Mouse (Mus musculus): ENCODE measurements at regions not wholly inside any gene's neighbourhood (a gene's known extent, or its start where the extent isn't known, plus 50 kb on each side); places are given as distances from the start of the nearest gene placed in this dataset.

DNA sequence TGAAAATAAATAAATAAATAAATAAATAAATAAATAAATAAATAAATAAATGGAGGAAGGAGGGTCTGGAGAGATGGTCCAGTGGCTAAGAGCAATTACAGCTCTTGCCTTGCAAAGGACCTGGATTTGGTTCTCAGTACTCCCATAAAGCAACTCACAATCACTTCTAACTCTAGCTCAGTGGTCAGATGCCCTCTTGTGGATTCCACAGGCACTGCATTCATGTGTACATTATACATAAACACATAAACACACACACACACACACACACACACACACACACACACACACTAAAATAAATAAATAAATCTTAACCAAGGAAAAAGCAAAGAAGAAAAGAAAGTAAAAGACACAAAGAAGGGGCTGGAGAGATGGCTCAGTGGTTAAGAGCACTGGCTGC, 74.2 kb upstream of the Dhx40 start:
- no peaks in the 10 kb centered on the region for H3K27me3 ChIP-seq (replicated peaks; ENCODE audit: control insufficient read depth, insufficient read depth, low read length)
- no peak overlapping the region for H3K4me2 ChIP-seq (ENCODE audit: low read length)
- H3K9me3 ChIP-seq (ENCODE audit: control insufficient read depth, low read length), result no peaks in the 10 kb centered on the region
- H3K4me1 ChIP-seq (ENCODE audit: control insufficient read depth, insufficient read depth, low read depth, low read length), result no peaks in the 10 kb centered on the region
- ATAC-seq, result no peak
- no peak overlapping the region for H3K4me3 ChIP-seq (ENCODE audit: low read length)
- no peak overlapping the region for H3K27ac ChIP-seq (ENCODE audit: low read depth, low read length)
- H3K9ac ChIP-seq (ENCODE audit: low read depth, low read length), result no peak overlapping the region
- no peaks in the 10 kb centered on the region for H3K36me3 ChIP-seq (ENCODE audit: control insufficient read depth, insufficient read depth, low read length)

DNA sequence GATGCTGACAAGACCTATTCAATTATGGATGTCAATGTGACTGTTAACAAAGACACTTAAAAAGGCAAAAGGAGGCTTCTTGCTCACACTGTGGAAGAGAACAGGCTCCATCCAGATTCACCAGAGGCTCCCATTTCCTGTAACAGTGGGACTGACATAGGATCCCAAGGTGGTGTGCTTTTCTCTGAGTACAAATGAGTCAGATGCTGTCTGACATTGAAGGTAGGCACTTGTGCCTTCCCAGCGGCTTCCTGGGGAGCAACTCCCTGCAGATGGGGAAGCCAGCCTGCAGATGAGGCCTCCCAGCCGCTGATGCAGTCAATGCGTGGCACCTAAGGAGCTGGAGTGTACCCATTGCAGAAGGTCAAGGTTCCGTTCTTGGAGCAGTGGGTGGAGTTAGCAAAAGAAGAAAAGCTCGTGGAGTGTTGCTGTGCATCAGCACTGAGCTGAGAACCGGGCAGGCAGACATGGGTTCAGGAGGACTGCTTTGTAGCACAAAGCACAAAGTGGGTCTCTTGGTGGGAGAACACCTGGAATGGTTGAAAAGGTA, 71.9 kb upstream of the Dhx40 start:
- 66% methylated on average over 6 of the region's 6 CpGs for WGBS
- Histone ChIP-seq H3K4me1 (ENCODE audit: control insufficient read depth, insufficient read depth, low read depth, low read length) (peaks cover 3% of the 10 kb centered on the region; the same call in 1 of the 2 replicates), H3K4me3 (ENCODE audit: low read length) (no peak overlapping the region), H3K9me3 (ENCODE audit: control insufficient read depth, low read length) (no peaks in the 10 kb centered on the region), H3K27me3 (replicated peaks; ENCODE audit: control insufficient read depth, insufficient read depth, low read length) (no peaks in the 10 kb centered on the region), H3K4me2 (ENCODE audit: low read length) (no peak overlapping the region), H3K27ac (ENCODE audit: low read depth, low read length) (no peak overlapping the region), H3K36me3 (ENCODE audit: control insufficient read depth, insufficient read depth, low read length) (no peaks in the 10 kb centered on the region), H3K9ac (ENCODE audit: low read depth, low read length) (no peak overlapping the region)
- ATAC-seq, result no peak

DNA sequence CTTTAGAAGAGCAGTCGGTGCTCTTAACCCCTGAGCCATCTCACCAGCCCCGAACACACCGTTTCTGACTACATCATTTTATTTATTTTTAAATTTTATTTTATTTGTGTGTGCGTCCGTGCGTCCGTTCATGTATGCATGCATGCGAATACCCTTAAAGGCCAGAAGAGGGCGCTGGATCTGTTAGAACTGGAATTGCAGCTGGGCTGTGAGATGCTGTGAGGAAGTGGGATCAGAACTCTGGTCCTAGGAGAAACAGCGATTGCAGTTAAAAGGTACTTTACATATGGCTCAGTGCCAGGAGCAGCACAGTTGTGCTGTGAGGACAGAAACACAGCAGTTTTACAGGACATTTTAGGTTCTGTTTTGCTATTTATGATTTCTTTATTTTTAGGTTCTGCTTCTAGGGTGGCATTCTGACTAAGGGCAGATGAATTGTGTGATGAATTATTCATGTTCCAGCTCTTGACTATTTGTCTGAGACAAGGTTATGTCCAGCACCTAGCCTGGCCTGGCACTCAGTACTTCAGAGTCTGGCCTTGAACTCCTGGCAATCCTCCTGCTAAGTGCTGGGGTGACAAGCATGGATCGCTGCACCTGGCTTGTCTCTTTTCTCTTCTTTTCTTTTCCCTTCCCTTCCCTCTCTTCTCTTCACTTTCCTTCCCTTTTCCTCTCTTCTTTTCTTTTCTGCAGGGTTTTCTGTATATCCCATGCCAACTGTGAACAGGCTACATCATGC, 71.0 kb upstream of the Dhx40 start:
- no peaks in the 10 kb centered on the region for H3K36me3 ChIP-seq (ENCODE audit: control insufficient read depth, insufficient read depth, low read length)
- H3K4me1 ChIP-seq (ENCODE audit: control insufficient read depth, insufficient read depth, low read depth, low read length), result peaks cover 3% of the 10 kb centered on the region; the same call in 1 of the 2 replicates
- no peaks in the 10 kb centered on the region for H3K9me3 ChIP-seq (ENCODE audit: control insufficient read depth, low read length)
- no peaks in the 10 kb centered on the region for H3K27me3 ChIP-seq (replicated peaks; ENCODE audit: control insufficient read depth, insufficient read depth, low read length)
- H3K27ac ChIP-seq (ENCODE audit: low read depth, low read length), result no peak overlapping the region
- no peak overlapping the region for H3K9ac ChIP-seq (ENCODE audit: low read depth, low read length)
- no peak overlapping the region for H3K4me2 ChIP-seq (ENCODE audit: low read length)
- ATAC-seq, result no peak
- H3K4me3 ChIP-seq (ENCODE audit: low read length), result no peak overlapping the region
- 86% methylated on average over 11 of the region's 11 CpGs for WGBS

DNA sequence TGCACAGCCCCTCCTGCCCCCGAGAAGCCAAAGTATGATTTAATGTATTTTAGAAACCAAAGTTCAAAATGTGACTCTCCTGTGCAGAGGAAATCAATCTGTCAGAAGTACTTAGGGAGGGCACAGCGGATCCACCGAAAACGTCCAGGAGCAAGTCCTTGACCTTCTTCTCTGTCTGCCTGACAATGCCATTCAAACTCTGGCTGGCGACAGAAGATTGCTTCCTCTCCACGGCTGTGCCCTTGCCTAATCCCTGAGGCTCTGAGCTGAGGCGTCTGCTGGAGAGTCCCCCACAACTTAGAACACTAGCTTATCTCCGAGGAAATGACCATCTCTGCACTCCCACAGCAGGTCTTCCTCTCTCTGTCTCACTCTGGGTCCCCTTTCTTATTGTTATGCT, 69.0 kb upstream of the Dhx40 start:
- H3K4me3 ChIP-seq (ENCODE audit: low read length), result no peak overlapping the region
- no peaks in the 10 kb centered on the region for H3K36me3 ChIP-seq (ENCODE audit: control insufficient read depth, insufficient read depth, low read length)
- 44% methylated on average over 8 of the region's 8 CpGs for WGBS
- H3K4me1 ChIP-seq (ENCODE audit: control insufficient read depth, insufficient read depth, low read depth, low read length), result peaks cover 3% of the 10 kb centered on the region; the same call in 1 of the 2 replicates
- H3K27ac ChIP-seq (ENCODE audit: low read depth, low read length), result no peak overlapping the region
- no peaks in the 10 kb centered on the region for H3K27me3 ChIP-seq (replicated peaks; ENCODE audit: control insufficient read depth, insufficient read depth, low read length)
- no peak overlapping the region for H3K9ac ChIP-seq (ENCODE audit: low read depth, low read length)
- no peak for ATAC-seq
- H3K9me3 ChIP-seq (ENCODE audit: control insufficient read depth, low read length), result no peaks in the 10 kb centered on the region
- H3K4me2 ChIP-seq (ENCODE audit: low read length), result no peak overlapping the region

DNA sequence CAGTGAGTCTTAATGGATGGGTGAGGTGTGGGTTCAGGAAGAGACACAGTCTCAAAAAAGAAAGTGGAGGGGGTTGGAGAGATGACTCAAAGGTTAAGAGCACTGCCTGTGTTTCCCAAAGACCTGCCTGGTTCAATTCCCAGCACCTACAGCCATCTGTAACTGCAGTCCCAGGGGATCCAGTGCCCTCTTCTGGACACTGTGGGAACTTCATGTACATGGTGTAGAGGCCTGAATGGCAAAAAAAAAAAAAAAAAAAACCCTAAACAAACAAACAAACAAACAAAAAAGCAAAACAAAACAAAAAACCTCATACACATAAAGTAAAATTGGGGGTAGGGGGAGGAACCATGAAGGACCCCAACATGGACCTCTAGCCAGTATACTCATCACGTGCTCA, 68.2 kb upstream of the Dhx40 start:
- Histone ChIP-seq H3K4me3 (ENCODE audit: low read length) (no peak overlapping the region), H3K27ac (ENCODE audit: low read depth, low read length) (no peak overlapping the region), H3K36me3 (ENCODE audit: control insufficient read depth, insufficient read depth, low read length) (no peaks in the 10 kb centered on the region), H3K27me3 (replicated peaks; ENCODE audit: control insufficient read depth, insufficient read depth, low read length) (no peaks in the 10 kb centered on the region), H3K4me1 (ENCODE audit: control insufficient read depth, insufficient read depth, low read depth, low read length) (peaks cover 3% of the 10 kb centered on the region; the same call in 1 of the 2 replicates), H3K9ac (ENCODE audit: low read depth, low read length) (no peak overlapping the region), H3K4me2 (ENCODE audit: low read length) (no peak overlapping the region), H3K9me3 (ENCODE audit: control insufficient read depth, low read length) (no peaks in the 10 kb centered on the region)
- 85% methylated on average over 1 of the region's 1 CpGs for WGBS
- ATAC-seq, result no peak

DNA sequence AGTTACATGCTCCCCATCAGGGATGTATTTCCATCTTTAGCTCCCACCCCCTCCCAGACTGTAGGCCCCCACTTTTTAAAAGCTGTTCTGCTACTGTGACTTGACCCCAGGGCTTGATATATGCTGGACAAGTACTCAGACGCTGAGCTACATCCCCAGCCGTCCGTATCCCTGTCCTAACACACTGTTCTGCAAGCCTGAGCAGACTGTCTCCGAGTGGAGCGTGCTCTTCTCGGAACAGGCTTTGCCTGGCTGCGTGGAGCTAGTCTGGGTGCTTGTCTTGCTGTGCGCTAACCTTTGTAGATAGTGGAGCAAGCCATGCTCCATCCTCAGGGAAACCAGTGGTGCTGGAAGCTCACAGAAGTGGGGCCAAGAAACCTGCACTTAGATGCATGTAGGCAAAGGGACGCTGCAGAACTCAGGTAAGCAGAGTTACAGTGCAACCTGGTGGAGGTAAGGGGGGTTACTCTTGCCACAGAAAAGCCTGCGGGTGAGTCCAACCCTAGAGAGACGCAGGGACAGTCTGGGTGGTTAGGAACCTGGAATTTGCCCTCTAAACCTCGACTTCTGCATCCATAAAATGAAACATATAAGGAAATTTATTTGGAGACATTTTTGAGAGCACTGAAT, 67.2 kb upstream of the Dhx40 start:
- H3K4me2 ChIP-seq (ENCODE audit: low read length), result no peak overlapping the region
- H3K4me3 ChIP-seq (ENCODE audit: low read length), result no peak overlapping the region
- peak; percentile 73 for ATAC-seq
- H3K36me3 ChIP-seq (ENCODE audit: control insufficient read depth, insufficient read depth, low read length), result no peaks in the 10 kb centered on the region
- no peaks in the 10 kb centered on the region for H3K27me3 ChIP-seq (replicated peaks; ENCODE audit: control insufficient read depth, insufficient read depth, low read length)
- peak overlapping the region; percentile 29; the same call in 1 of the 2 replicates for H3K9ac ChIP-seq (ENCODE audit: low read depth, low read length)
- no peaks in the 10 kb centered on the region for H3K9me3 ChIP-seq (ENCODE audit: control insufficient read depth, low read length)
- 65% methylated on average over 12 of the region's 12 CpGs for WGBS
- H3K4me1 ChIP-seq (ENCODE audit: control insufficient read depth, insufficient read depth, low read depth, low read length), result peaks cover 3% of the 10 kb centered on the region; the same call in 1 of the 2 replicates
- H3K27ac ChIP-seq (ENCODE audit: low read depth, low read length), result peak overlapping the region; percentile 42; the same call in 1 of the 2 replicates

DNA sequence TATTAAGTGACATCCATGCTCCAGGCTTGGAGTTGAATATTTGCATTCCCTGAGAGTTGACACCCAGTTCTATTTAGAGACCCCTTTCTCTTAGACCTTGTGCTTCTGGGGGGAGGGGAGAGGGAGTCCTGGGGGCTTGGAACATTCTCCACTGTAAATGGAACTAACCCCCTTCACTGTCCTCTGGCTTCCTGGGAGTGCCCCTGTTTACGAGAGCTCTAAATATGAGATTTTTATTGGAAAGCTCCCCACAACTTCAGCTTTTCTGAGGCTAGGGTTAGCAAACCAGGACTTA, 65.8 kb upstream of the Dhx40 start:
- 54% methylated on average over 1 of the region's 1 CpGs for WGBS
- Histone ChIP-seq H3K9me3 (ENCODE audit: control insufficient read depth, low read length) (no peaks in the 10 kb centered on the region), H3K4me1 (ENCODE audit: control insufficient read depth, insufficient read depth, low read depth, low read length) (peaks cover 3% of the 10 kb centered on the region; the same call in 1 of the 2 replicates), H3K27me3 (replicated peaks; ENCODE audit: control insufficient read depth, insufficient read depth, low read length) (no peaks in the 10 kb centered on the region), H3K36me3 (ENCODE audit: control insufficient read depth, insufficient read depth, low read length) (no peaks in the 10 kb centered on the region), H3K4me2 (ENCODE audit: low read length) (no peak overlapping the region), H3K9ac (ENCODE audit: low read depth, low read length) (no peak overlapping the region), H3K27ac (ENCODE audit: low read depth, low read length) (no peak overlapping the region), H3K4me3 (ENCODE audit: low read length) (no peak overlapping the region)
- ATAC-seq, result no peak

DNA sequence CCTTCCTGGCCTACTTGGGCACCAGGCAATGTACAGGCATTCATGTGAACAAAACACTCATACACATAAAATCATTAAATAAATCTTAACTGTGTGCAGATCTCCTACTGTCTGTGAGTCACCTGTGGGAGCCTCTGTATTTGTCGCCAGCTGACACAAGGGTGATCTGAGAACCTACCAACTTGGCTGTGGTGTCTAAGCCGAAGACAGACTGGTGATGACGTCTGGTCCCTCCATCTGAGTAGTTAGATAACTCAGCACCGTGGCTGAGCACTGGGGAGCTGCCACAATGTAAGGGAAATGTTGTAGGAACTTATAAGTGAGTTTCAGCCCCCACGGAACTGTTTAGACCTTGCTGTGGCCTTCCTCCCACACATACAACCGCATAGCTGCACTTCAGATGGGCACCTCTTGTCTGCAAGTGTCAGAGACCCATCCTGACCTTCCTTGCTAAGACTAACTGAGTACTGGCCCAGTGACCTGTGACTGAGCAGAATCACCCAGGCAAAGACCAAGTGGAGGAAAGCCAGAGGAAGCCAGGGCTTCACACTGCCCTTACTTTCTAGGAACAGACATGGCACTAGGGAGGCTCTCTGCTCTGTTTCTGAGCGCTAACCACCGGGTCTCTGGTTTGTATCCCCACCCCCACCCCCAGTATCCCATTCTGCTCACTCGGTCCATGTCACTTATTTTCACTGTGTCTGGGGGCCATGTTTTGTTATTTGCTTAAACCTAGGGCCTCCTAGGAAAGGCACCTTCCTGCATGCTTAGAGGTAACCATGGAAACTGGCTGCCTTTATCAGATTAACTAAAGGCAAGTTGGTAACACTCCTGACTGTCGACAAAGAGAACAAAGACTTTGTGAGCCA, 65.2 kb upstream of the Dhx40 start:
- H3K27ac ChIP-seq (ENCODE audit: low read depth, low read length), result no peak overlapping the region; the same call in 1 of the 2 replicates
- no peak overlapping the region for H3K4me3 ChIP-seq (ENCODE audit: low read length)
- H3K27me3 ChIP-seq (replicated peaks; ENCODE audit: control insufficient read depth, insufficient read depth, low read length), result no peaks in the 10 kb centered on the region
- H3K4me1 ChIP-seq (ENCODE audit: control insufficient read depth, insufficient read depth, low read depth, low read length), result peaks cover 3% of the 10 kb centered on the region; the same call in 1 of the 2 replicates
- H3K36me3 ChIP-seq (ENCODE audit: control insufficient read depth, insufficient read depth, low read length), result no peaks in the 10 kb centered on the region
- H3K9ac ChIP-seq (ENCODE audit: low read depth, low read length), result no peak overlapping the region
- H3K9me3 ChIP-seq (ENCODE audit: control insufficient read depth, low read length), result no peaks in the 10 kb centered on the region
- 52% methylated on average over 10 of the region's 10 CpGs for WGBS
- H3K4me2 ChIP-seq (ENCODE audit: low read length), result no peak overlapping the region
- ATAC-seq, result 0 out of 2 replicates have a peak, but pooled peaks have one; percentile 48

DNA sequence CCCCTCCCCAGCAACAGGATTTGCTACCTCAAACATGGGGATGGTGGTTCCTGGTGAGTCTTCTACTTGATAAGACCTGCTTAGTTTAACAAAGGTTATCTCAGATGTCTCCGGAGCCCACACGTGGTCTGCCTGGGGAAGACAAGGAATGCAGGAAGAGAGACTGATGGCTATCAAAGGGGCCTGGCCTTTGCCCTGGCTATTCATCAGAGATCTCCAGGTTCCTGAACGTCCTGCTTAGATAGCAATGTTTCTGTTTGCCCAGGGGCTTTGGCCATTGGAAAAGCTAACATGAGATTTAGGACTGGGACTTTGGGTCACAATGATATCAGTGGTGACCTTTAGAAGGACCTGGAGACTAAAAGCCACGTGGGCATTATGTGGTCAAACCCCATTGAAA, 64.2 kb upstream of the Dhx40 start:
- ATAC-seq, result no peak
- H3K36me3 ChIP-seq (ENCODE audit: control insufficient read depth, insufficient read depth, low read length), result no peaks in the 10 kb centered on the region
- H3K9ac ChIP-seq (ENCODE audit: low read depth, low read length), result no peak overlapping the region
- WGBS, result 49% methylated on average over 4 of the region's 4 CpGs
- H3K27ac ChIP-seq (ENCODE audit: low read depth, low read length), result no peak overlapping the region
- no peaks in the 10 kb centered on the region for H3K27me3 ChIP-seq (replicated peaks; ENCODE audit: control insufficient read depth, insufficient read depth, low read length)
- no peak overlapping the region for H3K4me2 ChIP-seq (ENCODE audit: low read length)
- peaks cover 3% of the 10 kb centered on the region; the same call in 1 of the 2 replicates for H3K4me1 ChIP-seq (ENCODE audit: control insufficient read depth, insufficient read depth, low read depth, low read length)
- H3K9me3 ChIP-seq (ENCODE audit: control insufficient read depth, low read length), result no peaks in the 10 kb centered on the region
- no peak overlapping the region for H3K4me3 ChIP-seq (ENCODE audit: low read length)

Data from hindbrain, embryonic 16.5 days (tissue).